Mouse (Mus musculus) embryonic fibroblast, embryonic 13.5 days (primary cell): Measurements from ENCODE around the gene Inka2.

Experiments
- CTCF ChIP-seq: IDR thresholded peaks from 2 replicates; pipeline ENCODE4 v1.5.1; 2011; ENCODE audit warnings: mild to moderate bottlenecking, control low read depth, low read length, moderate library complexity, borderline replicate concordance; ENCODE audit not compliant: insufficient read depth
- POLR2A ChIP-seq: IDR thresholded peaks from 2 replicates; pipeline ENCODE4 v1.6.1; 2011; ENCODE audit warnings: low read depth, mild to moderate bottlenecking, control low read depth, low read length, moderate library complexity

DNA sequence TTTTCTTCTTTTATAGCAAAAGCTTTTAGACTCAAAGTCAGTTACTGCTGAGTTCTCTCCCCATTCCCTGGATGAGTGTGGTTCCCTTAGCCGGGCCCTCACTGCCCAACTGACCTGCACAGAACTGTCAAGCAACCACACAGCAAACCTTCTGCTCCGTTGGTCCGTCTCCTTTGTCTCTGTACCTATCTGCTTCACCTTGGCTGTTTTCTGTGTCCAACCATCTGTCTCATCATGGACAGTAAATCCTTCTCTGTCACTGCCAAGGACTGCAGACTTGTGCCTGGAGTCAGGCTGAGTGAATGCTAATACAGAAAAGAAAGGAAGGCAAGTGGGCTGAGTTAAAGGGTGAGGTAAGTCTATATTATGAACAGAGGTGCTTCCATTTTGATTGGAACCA is 34.6 kb upstream of the Inka2 start:
- TF ChIP-seq CTCF (no peak), POLR2A (no peak)
